Mouse (Mus musculus) limb, embryonic 14.5 days (tissue): ENCODE data around the gene Gm2696. TPM values are rescaled to one million over a fixed set of nuclear protein-coding genes. Genes with fewer than 3 reads are reported as not detected.
"Not testable (repeated sequence)": the region's sequence is repeated elsewhere in the genome, so short reads cannot be mapped to it uniquely, and the experiment has no call there.

Experiments
- ATAC-seq: fragments of 200-750 bp; cut with Nextera tagmentation; 2 replicates; pipeline ENCODE4 v1.8.0; 2017; ENCODE audit warnings: low read depth, moderate number of reproducible peaks, moderate TSS enrichment; ENCODE audit not compliant: low FRiP score
- DNase-seq: peaks from one replicate; pipeline ENCODE4 v3.0.0-alpha.2; 2015; ENCODE audit warnings: low spot score
- H3K27ac ChIP-seq: fragments of 300-500 bp; sonication (generic); replicated peaks from 2 replicates; pipeline ENCODE4 v1.5.1; 2014; ENCODE audit warnings: low read depth, mild to moderate bottlenecking, low read length, moderate library complexity, mixed read lengths
- H3K27me3 ChIP-seq: fragments of 300-500 bp; sonication (generic); 2 replicates; pipeline ENCODE4 v1.6.1; 2014; ENCODE audit warnings: low read length, mixed read lengths; ENCODE audit not compliant: control insufficient read depth, insufficient read depth
- H3K36me3 ChIP-seq: fragments of 300-500 bp; sonication (generic); 2 replicates; pipeline ENCODE4 v1.6.1; 2014; ENCODE audit warnings: mild to moderate bottlenecking, low read length, moderate library complexity, mixed read lengths; ENCODE audit not compliant: control insufficient read depth, insufficient read depth
- H3K4me1 ChIP-seq: fragments of 300-500 bp; sonication (generic); 2 replicates; pipeline ENCODE4 v1.6.1; 2014; ENCODE audit warnings: antibody characterized with exemption, low read length, mixed read lengths; ENCODE audit not compliant: control insufficient read depth, insufficient read depth
- H3K4me2 ChIP-seq: fragments of 300-500 bp; sonication (generic); replicated peaks from 2 replicates; pipeline ENCODE4 v1.6.1; 2014; ENCODE audit warnings: low read depth, mild to moderate bottlenecking, low read length, moderate library complexity; ENCODE audit not compliant: severe bottlenecking
- H3K4me3 ChIP-seq: fragments of 300-500 bp; sonication (generic); replicated peaks from 2 replicates; pipeline ENCODE4 v1.5.1; 2014; ENCODE audit warnings: low read length
- H3K9ac ChIP-seq: fragments of 300-500 bp; sonication (generic); 2 replicates; pipeline ENCODE4 v1.6.1; 2014; ENCODE audit warnings: mild to moderate bottlenecking, low read depth, low read length, moderate library complexity; ENCODE audit not compliant: severe bottlenecking
- H3K9me3 ChIP-seq: fragments of 300-500 bp; sonication (generic); 2 replicates; pipeline ENCODE4 v1.6.1; 2016; ENCODE audit warnings: low read length; ENCODE audit not compliant: control insufficient read depth
- POLR2A ChIP-seq: fragments of 200-500 bp; IDR thresholded peaks from 2 replicates; pipeline ENCODE4 v1.8.0; 2012; ENCODE audit warnings: inconsistent platforms, mild to moderate bottlenecking, moderate library complexity, borderline replicate concordance; ENCODE audit not compliant: insufficient read depth, insufficient read length; ENCODE audit errors: extremely low read depth
- WGBS: fragments of 180-500 bp; shearing (Covaris S2); extraction: QIAGEN DNeasy Blood & Tissue Kit; methylation state at CpG from one replicate; pipeline ENCODE4 v1.1.7; 2014; 5-methylcytosine and 5-hydroxymethylcytosine counted together
- polyA plus RNA-seq, 2 experiments: library from polyadenylated mRNA; depleted of rRNA in 1 of 2; stranded (reverse) in 1 of 2; unstranded in 1 of 2; fragments of >200 nt; fragmentation: Nextera tagmentation in 1 of 2; extraction: Ambion mirVana in 1 of 2; gene quantifications; 2 replicates each; pipeline versions ENCODE4 v1.2.1 to v1.2.3; 2012 to 2014

Gm2696 gene
- polyA plus RNA-seq, 2 experiments: 0.25 TPM; not detected in 1

- Histone ChIP-seq H3K36me3 (no peaks in the 10 kb centered on the region), H3K9me3 (no peaks in the 10 kb centered on the region), H3K4me2 (no peak overlapping the region), H3K4me3 (no peak overlapping the region), H3K27me3 (no peaks in the 10 kb centered on the region), H3K9ac (no peak overlapping the region), H3K27ac (no peak overlapping the region), H3K4me1 (no peaks in the 10 kb centered on the region)
- no peak for ATAC-seq
- DNase-seq: no peak
- 69% methylated on average over 2 of the region's 2 CpGs for WGBS
- no peak for TF ChIP-seq POLR2A
Observed at GRCm38 (mm10) chr10:77788621-77789020, 25.9 kb upstream of the Gm2696 start.

GRCm38 (mm10) chr10:77794976-77795375 lies 19.5 kb upstream of the Gm2696 start, which contains the start of gene Gm9639:
Gm9639 (minus strand) TSS chr10:77795076.
- H3K4me3 ChIP-seq: no peak within 1 kb of the TSS
- peaks cover 6% of the 10 kb centered on the region; the same call in 1 of the 2 replicates for H3K4me1 ChIP-seq
- no peak for TF ChIP-seq POLR2A
- no peak for DNase-seq
- no peak within 1 kb of the TSS for H3K27ac ChIP-seq
- H3K27me3 ChIP-seq: no peaks in the 10 kb centered on the region
- ATAC-seq: no peak
- H3K9ac ChIP-seq: no peak within 1 kb of the TSS
- WGBS: 54% methylated on average over 2 of the region's 2 CpGs
- H3K4me2 ChIP-seq: no peak within 1 kb of the TSS
- H3K36me3 ChIP-seq: no peaks in the 10 kb centered on the region
- no peaks in the 10 kb centered on the region for H3K9me3 ChIP-seq

- Histone ChIP-seq H3K4me3 (no peak overlapping the region), H3K9ac (no peak overlapping the region), H3K27ac (no peak overlapping the region), H3K27me3 (no peaks in the 10 kb centered on the region), H3K4me2 (no peak overlapping the region), H3K36me3 (no peaks in the 10 kb centered on the region), H3K9me3 (no peaks in the 10 kb centered on the region), H3K4me1 (peaks cover 6% of the 10 kb centered on the region; the same call in 1 of the 2 replicates)
- no peak for TF ChIP-seq POLR2A
- 12% methylated on average over 3 of the region's 3 CpGs for WGBS
- no peak for DNase-seq
- no peak for ATAC-seq
Observed at GRCm38 (mm10) chr10:77797677-77798076, 16.8 kb upstream of the Gm2696 start.

- H3K9ac ChIP-seq, H3K4me3 ChIP-seq, H3K36me3 ChIP-seq, ATAC-seq, DNase-seq, H3K4me2 ChIP-seq, H3K27me3 ChIP-seq, H3K27ac ChIP-seq, H3K4me1 ChIP-seq, H3K9me3 ChIP-seq: not testable (repeated sequence)
- WGBS: 53% methylated on average over 2 of the region's 3 CpGs
Observed at GRCm38 (mm10) chr10:77798164-77798920, 16.1 kb upstream of the Gm2696 start.

- H3K36me3 ChIP-seq: no peaks in the 10 kb centered on the region
Observed at GRCm38 (mm10) chr10:77798921-77799508, 15.5 kb upstream of the Gm2696 start, which contains the start of gene Gm19668. Gm19668 (minus strand) TSS chr10:77799133.

More at GRCm38 (mm10) chr10:77798921-77799508, 15.5 kb upstream of the Gm2696 start, which contains the start of gene Gm19668:
- no peak for TF ChIP-seq POLR2A
- Histone ChIP-seq H3K9me3 (no peaks in the 10 kb centered on the region), H3K4me3 (no peak within 1 kb of the TSS), H3K9ac (no peak within 1 kb of the TSS), H3K4me1 (peaks cover 6% of the 10 kb centered on the region; the same call in 1 of the 2 replicates), H3K27ac (no peak within 1 kb of the TSS), H3K4me2 (no peak within 1 kb of the TSS), H3K27me3 (no peaks in the 10 kb centered on the region)
- peak; percentile 73 for ATAC-seq
- 39% methylated on average over 8 of the region's 8 CpGs for WGBS
- DNase-seq: no peak
